Mouse (Mus musculus) hindbrain, embryonic 16.5 days (tissue): ENCODE measurements around the gene Ccdc172. TPM values are rescaled to one million over a fixed set of nuclear protein-coding genes. Genes with fewer than 3 reads are reported as not detected.

Source experiments
- ATAC-seq: fragments of 200-750 bp; cut with Nextera tagmentation; 2 replicates; pipeline ENCODE4 v1.8.0; 2017; ENCODE audit warnings: moderate TSS enrichment, moderate library complexity
- H3K27ac ChIP-seq: fragments of 300-500 bp; sonication (generic); 2 replicates; pipeline ENCODE4 v1.5.1; 2014; ENCODE audit warnings: low read depth, mild to moderate bottlenecking, control low read depth, low read length, moderate library complexity
- H3K27me3 ChIP-seq: fragments of 300-500 bp; sonication (generic); replicated peaks from 2 replicates; pipeline ENCODE4 v1.6.1; 2014; ENCODE audit warnings: low read length; ENCODE audit not compliant: control insufficient read depth, insufficient read depth
- H3K36me3 ChIP-seq: fragments of 300-500 bp; sonication (generic); 2 replicates; pipeline ENCODE4 v1.6.1; 2014; ENCODE audit warnings: mild to moderate bottlenecking, low read length, moderate library complexity, mixed read lengths; ENCODE audit not compliant: control insufficient read depth, insufficient read depth
- H3K4me1 ChIP-seq: fragments of 300-500 bp; sonication (generic); 2 replicates; pipeline ENCODE4 v1.6.1; 2014; ENCODE audit warnings: low read depth, low read length; ENCODE audit not compliant: control insufficient read depth, insufficient read depth
- H3K4me2 ChIP-seq: fragments of 300-500 bp; sonication (generic); 2 replicates; pipeline ENCODE4 v1.6.1; 2014; ENCODE audit warnings: mild to moderate bottlenecking, low read length, control low read depth, moderate library complexity
- H3K4me3 ChIP-seq: fragments of 300-500 bp; sonication (generic); 2 replicates; pipeline ENCODE4 v1.5.1; 2014; ENCODE audit warnings: mild to moderate bottlenecking, low read length, control low read depth, moderate library complexity
- H3K9ac ChIP-seq: fragments of 300-500 bp; sonication (generic); 2 replicates; pipeline ENCODE4 v1.6.1; 2014; ENCODE audit warnings: low read depth, mild to moderate bottlenecking, control low read depth, low read length, moderate library complexity
- H3K9me3 ChIP-seq: fragments of 300-500 bp; sonication (generic); 2 replicates; pipeline ENCODE4 v1.6.1; 2014; ENCODE audit warnings: mild to moderate bottlenecking, low read length, moderate library complexity; ENCODE audit not compliant: control insufficient read depth
- WGBS: fragments of 180-500 bp; shearing (Covaris S2); extraction: QIAGEN DNeasy Blood & Tissue Kit; methylation state at CpG from one replicate; pipeline ENCODE4 v1.1.7; 2014; 5-methylcytosine and 5-hydroxymethylcytosine counted together
- polyA plus RNA-seq: library from polyadenylated mRNA; unstranded; fragments of >200 nt; fragmentation: Nextera tagmentation; extraction: Ambion mirVana; gene quantifications from 2 replicates; pipeline ENCODE4 v1.2.1, GENCODE M21; 2015

Gene Ccdc172
- 0.24 TPM in 1 of 2 replicates, not detected in the other for polyA plus RNA-seq

GRCm38 (mm10) chr19:58511818-58512217 is at the start of gene Ccdc172:
Gene Ccdc172, plus strand, starts transcription at chr19:58511993.
- Histone ChIP-seq H3K36me3 (no peaks in the 10 kb centered on the region), H3K4me1 (no peaks in the 10 kb centered on the region), H3K9me3 (no peaks in the 10 kb centered on the region), H3K4me2 (no peak within 1 kb of the TSS), H3K27ac (no peak within 1 kb of the TSS), H3K9ac (no peak within 1 kb of the TSS), H3K4me3 (no peak within 1 kb of the TSS), H3K27me3 (no peaks in the 10 kb centered on the region)
- 92% methylated on average over 17 of the region's 17 CpGs for WGBS
- ATAC-seq, result no peak

GRCm38 (mm10) chr19:58463755-58464154 is 48.0 kb upstream of the Ccdc172 start:
- H3K9ac ChIP-seq, result no peak overlapping the region
- no peak for ATAC-seq
- no peak overlapping the region for H3K27ac ChIP-seq
- H3K4me3 ChIP-seq, result no peak overlapping the region
- H3K4me1 ChIP-seq, result no peaks in the 10 kb centered on the region; the same call in 1 of the 2 replicates
- no peaks in the 10 kb centered on the region for H3K36me3 ChIP-seq
- H3K27me3 ChIP-seq, result no peaks in the 10 kb centered on the region
- WGBS, result 53% methylated on average over 3 of the region's 3 CpGs
- H3K9me3 ChIP-seq, result no peaks in the 10 kb centered on the region
- H3K4me2 ChIP-seq, result no peak overlapping the region

GRCm38 (mm10) chr19:58468331-58468730 is 43.5 kb upstream of the Ccdc172 start:
- WGBS, result 49% methylated on average over 2 of the region's 2 CpGs

GRCm38 (mm10) chr19:58469421-58469820 is 42.4 kb upstream of the Ccdc172 start:
- peak; percentile 65 for ATAC-seq
- H3K9me3 ChIP-seq, result no peaks in the 10 kb centered on the region
- H3K4me3 ChIP-seq, result no peak overlapping the region
- no peak overlapping the region for H3K27ac ChIP-seq
- H3K27me3 ChIP-seq, result no peaks in the 10 kb centered on the region
- WGBS, result 16% methylated on average over 12 of the region's 12 CpGs
- peak overlapping the region; percentile 33; the same call in 1 of the 2 replicates for H3K9ac ChIP-seq
- H3K36me3 ChIP-seq, result no peaks in the 10 kb centered on the region
- H3K4me2 ChIP-seq, result peak overlapping the region; percentile 44
- H3K4me1 ChIP-seq, result no peaks in the 10 kb centered on the region

More at GRCm38 (mm10) chr19:58468331-58468730, 43.5 kb upstream of the Ccdc172 start:
- Histone ChIP-seq H3K4me3 (no peak overlapping the region), H3K36me3 (no peaks in the 10 kb centered on the region), H3K27me3 (no peaks in the 10 kb centered on the region), H3K9ac (no peak overlapping the region), H3K4me2 (no peak overlapping the region), H3K27ac (no peak overlapping the region), H3K4me1 (no peaks in the 10 kb centered on the region), H3K9me3 (no peaks in the 10 kb centered on the region)
- no peak for ATAC-seq

- Histone ChIP-seq H3K9ac (no peak overlapping the region), H3K4me1 (no peaks in the 10 kb centered on the region), H3K27ac (no peak overlapping the region), H3K4me3 (no peak overlapping the region), H3K9me3 (no peaks in the 10 kb centered on the region), H3K27me3 (no peaks in the 10 kb centered on the region), H3K4me2 (no peak overlapping the region), H3K36me3 (no peaks in the 10 kb centered on the region)
- 84% methylated on average over 3 of the region's 3 CpGs for WGBS
- ATAC-seq, result no peak
Measured at GRCm38 (mm10) chr19:58474251-58474650, 37.5 kb upstream of the Ccdc172 start.

GRCm38 (mm10) chr19:58482373-58482977 is 29.3 kb upstream of the Ccdc172 start:
- Histone ChIP-seq H3K9me3 (peaks cover 4% of the 10 kb centered on the region; the same call in 1 of the 2 replicates), H3K9ac (no peak overlapping the region), H3K4me2 (no peak overlapping the region), H3K4me3 (no peak overlapping the region), H3K27me3 (no peaks in the 10 kb centered on the region), H3K4me1 (no peaks in the 10 kb centered on the region), H3K27ac (no peak overlapping the region), H3K36me3 (no peaks in the 10 kb centered on the region)
- ATAC-seq, result no peak
- whole genome bisulfite sequencing, result 81% methylated on average over 9 of the region's 9 CpGs

- no peak overlapping the region for H3K9ac ChIP-seq
- H3K4me3 ChIP-seq, result no peak overlapping the region
- H3K9me3 ChIP-seq, result no peaks in the 10 kb centered on the region; the same call in 1 of the 2 replicates
- no peaks in the 10 kb centered on the region for H3K27me3 ChIP-seq
- no peak overlapping the region for H3K4me2 ChIP-seq
- 72% methylated on average over 2 of the region's 2 CpGs for WGBS
- H3K4me1 ChIP-seq, result no peaks in the 10 kb centered on the region
- H3K36me3 ChIP-seq, result no peaks in the 10 kb centered on the region
- no peak overlapping the region for H3K27ac ChIP-seq
- ATAC-seq, result no peak
Measured at GRCm38 (mm10) chr19:58486686-58487085, 25.1 kb upstream of the Ccdc172 start.

GRCm38 (mm10) chr19:58497106-58497505 is 14.7 kb upstream of the Ccdc172 start:
- Histone ChIP-seq H3K4me1 (peaks cover 2% of the 10 kb centered on the region; the same call in 1 of the 2 replicates), H3K9ac (no peak overlapping the region), H3K4me3 (no peak overlapping the region), H3K9me3 (no peaks in the 10 kb centered on the region), H3K4me2 (no peak overlapping the region), H3K36me3 (no peaks in the 10 kb centered on the region), H3K27ac (no peak overlapping the region), H3K27me3 (no peaks in the 10 kb centered on the region)
- ATAC-seq, result no peak
- 56% methylated on average over 3 of the region's 3 CpGs for WGBS

GRCm38 (mm10) chr19:58499420-58499966 is 12.3 kb upstream of the Ccdc172 start:
- ATAC-seq, result no peak
- no peaks in the 10 kb centered on the region for H3K9me3 ChIP-seq
- 51% methylated on average over 3 of the region's 3 CpGs for WGBS

More at GRCm38 (mm10) chr19:58499420-58499966, 12.3 kb upstream of the Ccdc172 start:
- Histone ChIP-seq H3K27me3 (no peaks in the 10 kb centered on the region), H3K27ac (no peak overlapping the region), H3K4me3 (no peak overlapping the region), H3K4me1 (peaks cover 2% of the 10 kb centered on the region; the same call in 1 of the 2 replicates), H3K9ac (no peak overlapping the region), H3K4me2 (no peak overlapping the region), H3K36me3 (no peaks in the 10 kb centered on the region)
